Mouse (Mus musculus): ENCODE results near the gene Ost4. TPM values are rescaled to one million over a fixed set of nuclear protein-coding genes. Genes with fewer than 3 reads are reported as not detected.
A peak's percentile ranks its signal among the peaks of the same experiment; 100 is the strongest.
"Not testable (repeated sequence)": the region's sequence is repeated elsewhere in the genome, so short reads cannot be mapped to it uniquely, and the experiment has no call there.

Ost4 gene
- polyA plus RNA-seq, 1 experiment, result 174 TPM

- Histone ChIP-seq H3K27ac (ENCODE audit: insufficient read depth, low read length) (peak overlapping the region; percentile 69), H3K27me3 (ENCODE audit: control insufficient read depth, insufficient read depth, low read length) (no peaks in the 10 kb centered on the region), H3K4me1 (ENCODE audit: control insufficient read depth, insufficient read depth, low read length) (no peaks in the 10 kb centered on the region), H3K4me3 (replicated peaks; ENCODE audit: insufficient read depth, low read depth, low read length) (peak overlapping the region; percentile 89)
- peak; percentile 91 to 94 for DNase-seq
- WGBS, result under 1% methylated on average over 28 of the region's 28 CpGs
- TF ChIP-seq POLR2A (IDR thresholded peaks at IDR 0.05; ENCODE audit: borderline replicate concordance, insufficient read depth, low read length) (peak; percentile 7; the same call in 1 of the 2 replicates), CTCF (IDR thresholded peaks at IDR 0.05; ENCODE audit: borderline replicate concordance, insufficient read depth, low read depth, low read length) (no peak)
Measured at GRCm38 (mm10) chr5:30887858-30888336, 19.7 kb downstream of the Ost4 start.

GRCm38 (mm10) chr5:30887331-30887761 lies 20.2 kb downstream of the Ost4 start:
- Histone ChIP-seq H3K27ac (ENCODE audit: insufficient read depth, low read length) (peak overlapping the region; percentile 69), H3K4me3 (replicated peaks; ENCODE audit: insufficient read depth, low read depth, low read length) (peak overlapping the region; percentile 89), H3K4me1 (ENCODE audit: control insufficient read depth, insufficient read depth, low read length) (no peaks in the 10 kb centered on the region), H3K27me3 (ENCODE audit: control insufficient read depth, insufficient read depth, low read length) (no peaks in the 10 kb centered on the region)
- peak; percentile 81 to 86 for DNase-seq
- peak; percentile 63; the same call in 1 of the 2 replicates for TF ChIP-seq POLR2A (IDR thresholded peaks at IDR 0.05; ENCODE audit: borderline replicate concordance, insufficient read depth, low read length)
- no peak for TF ChIP-seq CTCF (IDR thresholded peaks at IDR 0.05; ENCODE audit: borderline replicate concordance, insufficient read depth, low read depth, low read length)
- WGBS, result under 1% methylated on average over 19 of the region's 19 CpGs

GRCm38 (mm10) chr5:30886731-30887130 lies 20.9 kb downstream of the Ost4 start:
- no peak for DNase-seq
- H3K27ac ChIP-seq (ENCODE audit: insufficient read depth, low read length), result no peak overlapping the region
- TF ChIP-seq CTCF (IDR thresholded peaks at IDR 0.05; ENCODE audit: borderline replicate concordance, insufficient read depth, low read depth, low read length) (no peak), POLR2A (IDR thresholded peaks at IDR 0.05; ENCODE audit: borderline replicate concordance, insufficient read depth, low read length) (no peak)
- H3K4me3 ChIP-seq (replicated peaks; ENCODE audit: insufficient read depth, low read depth, low read length), result peak overlapping the region; percentile 89
- H3K27me3 ChIP-seq (ENCODE audit: control insufficient read depth, insufficient read depth, low read length), result no peaks in the 10 kb centered on the region
- WGBS, result 18% methylated on average over 5 of the region's 5 CpGs
- no peaks in the 10 kb centered on the region for H3K4me1 ChIP-seq (ENCODE audit: control insufficient read depth, insufficient read depth, low read length)

- H3K27me3 ChIP-seq (ENCODE audit: control insufficient read depth, insufficient read depth, low read length), result no peaks in the 10 kb centered on the region
- WGBS, result 45% methylated on average over 4 of the region's 4 CpGs
- TF ChIP-seq CTCF (IDR thresholded peaks at IDR 0.05; ENCODE audit: borderline replicate concordance, insufficient read depth, low read depth, low read length) (no peak), POLR2A (IDR thresholded peaks at IDR 0.05; ENCODE audit: borderline replicate concordance, insufficient read depth, low read length) (no peak)
- H3K4me1 ChIP-seq (ENCODE audit: control insufficient read depth, insufficient read depth, low read length), result no peaks in the 10 kb centered on the region
- H3K4me3 ChIP-seq (replicated peaks; ENCODE audit: insufficient read depth, low read depth, low read length), result peak overlapping the region; percentile 89
- H3K27ac ChIP-seq (ENCODE audit: insufficient read depth, low read length), result no peak overlapping the region
- DNase-seq, result no peak
Measured at GRCm38 (mm10) chr5:30886209-30886608, 21.4 kb downstream of the Ost4 start.

- WGBS, result 84% methylated on average over 4 of the region's 4 CpGs
- DNase-seq; H3K4me1 ChIP-seq (ENCODE audit: control insufficient read depth, insufficient read depth, low read length); H3K27me3 ChIP-seq (ENCODE audit: control insufficient read depth, insufficient read depth, low read length); H3K4me3 ChIP-seq (replicated peaks; ENCODE audit: insufficient read depth, low read depth, low read length); H3K27ac ChIP-seq (ENCODE audit: insufficient read depth, low read length): not testable (repeated sequence)
Measured at GRCm38 (mm10) chr5:30881839-30882238, 25.7 kb downstream of the Ost4 start.

- no peaks in the 10 kb centered on the region for H3K4me1 ChIP-seq (ENCODE audit: control insufficient read depth, insufficient read depth, low read length)
- H3K4me3 ChIP-seq (replicated peaks; ENCODE audit: insufficient read depth, low read depth, low read length), result no peak overlapping the region
- 88% methylated on average over 5 of the region's 5 CpGs for WGBS
- H3K27me3 ChIP-seq (ENCODE audit: control insufficient read depth, insufficient read depth, low read length), result no peaks in the 10 kb centered on the region
- no peak overlapping the region for H3K27ac ChIP-seq (ENCODE audit: insufficient read depth, low read length)
- no peak for DNase-seq
- TF ChIP-seq CTCF (IDR thresholded peaks at IDR 0.05; ENCODE audit: borderline replicate concordance, insufficient read depth, low read depth, low read length) (no peak), POLR2A (IDR thresholded peaks at IDR 0.05; ENCODE audit: borderline replicate concordance, insufficient read depth, low read length) (no peak)
Measured at GRCm38 (mm10) chr5:30879347-30879943, 28.1 kb downstream of the Ost4 start.

- WGBS, result 49% methylated on average over 6 of the region's 6 CpGs
- TF ChIP-seq CTCF (IDR thresholded peaks at IDR 0.05; ENCODE audit: borderline replicate concordance, insufficient read depth, low read depth, low read length) (no peak), POLR2A (IDR thresholded peaks at IDR 0.05; ENCODE audit: borderline replicate concordance, insufficient read depth, low read length) (no peak)
- DNase-seq, result no peak
Measured at GRCm38 (mm10) chr5:30878616-30879015, 29.0 kb downstream of the Ost4 start.

GRCm38 (mm10) chr5:30874365-30874764 lies 33.2 kb downstream of the Ost4 start:
- no peaks in the 10 kb centered on the region for H3K4me1 ChIP-seq (ENCODE audit: control insufficient read depth, insufficient read depth, low read length)
- no peak for DNase-seq
- no peak overlapping the region for H3K4me3 ChIP-seq (replicated peaks; ENCODE audit: insufficient read depth, low read depth, low read length)
- H3K27me3 ChIP-seq (ENCODE audit: control insufficient read depth, insufficient read depth, low read length), result no peaks in the 10 kb centered on the region
- H3K27ac ChIP-seq (ENCODE audit: insufficient read depth, low read length), result no peak overlapping the region
- TF ChIP-seq CTCF (IDR thresholded peaks at IDR 0.05; ENCODE audit: borderline replicate concordance, insufficient read depth, low read depth, low read length) (no peak), POLR2A (IDR thresholded peaks at IDR 0.05; ENCODE audit: borderline replicate concordance, insufficient read depth, low read length) (no peak)
- WGBS, result 90% methylated on average over 7 of the region's 7 CpGs

More at GRCm38 (mm10) chr5:30878616-30879015, 29.0 kb downstream of the Ost4 start:
- Histone ChIP-seq H3K27me3 (ENCODE audit: control insufficient read depth, insufficient read depth, low read length) (no peaks in the 10 kb centered on the region), H3K4me3 (replicated peaks; ENCODE audit: insufficient read depth, low read depth, low read length) (no peak overlapping the region), H3K27ac (ENCODE audit: insufficient read depth, low read length) (no peak overlapping the region), H3K4me1 (ENCODE audit: control insufficient read depth, insufficient read depth, low read length) (no peaks in the 10 kb centered on the region)
